Mouse (Mus musculus) adrenal gland, adult 18-20 months (tissue): ENCODE results near the gene C87436. TPM values are rescaled to one million over a fixed set of nuclear protein-coding genes. Genes with fewer than 3 reads are reported as not detected.

Source experiments
- DNase-seq, 2 experiments: peaks; one replicate each; pipeline ENCODE4 v3.0.0; 2021 to 2022; ENCODE audit warnings: low spot score in 2 of 2
- total RNA-seq, 2 experiments: library from RNA; stranded (reverse); gene quantifications; 1 replicate in 1 of 2; 2 replicates in 1 of 2; pipeline ENCODE4 v1.2.3; 2021

C87436 gene
- total RNA-seq, 2 experiments from 2014 or later = 18.1 to 18.6 TPM

DNA sequence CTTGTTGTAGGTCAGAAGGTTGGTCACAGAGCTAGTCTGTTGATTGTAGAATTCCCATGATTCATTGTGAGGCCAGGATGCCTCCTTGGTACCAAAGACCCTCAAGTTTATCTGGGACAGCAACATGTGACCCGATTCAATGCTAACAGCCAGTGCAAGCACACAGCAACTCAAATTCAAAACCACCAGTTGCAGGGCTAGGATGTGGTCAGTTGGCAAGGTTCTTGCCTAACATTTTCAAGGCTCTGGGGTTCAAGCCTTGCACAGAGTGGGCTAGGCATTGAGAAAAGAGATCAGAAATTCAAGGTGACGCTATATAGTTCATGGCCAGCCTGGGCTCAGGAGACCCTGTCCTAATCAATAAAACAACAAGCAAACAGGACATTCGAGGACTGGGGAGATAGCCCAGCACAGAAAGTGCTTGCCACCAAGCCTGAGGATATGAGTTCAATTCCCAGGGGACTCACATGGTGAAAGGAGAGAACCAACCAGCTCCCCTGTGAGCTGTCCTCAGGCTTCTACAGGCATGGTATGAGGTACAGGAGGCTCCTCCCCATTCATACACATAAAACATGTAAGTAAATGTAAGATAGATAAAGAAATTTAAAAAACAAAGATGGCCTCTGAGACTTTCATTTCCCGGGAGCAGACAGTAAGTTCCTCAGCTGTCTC is 71.2 kb downstream of the C87436 start:
- no peak for DNase-seq

DNA sequence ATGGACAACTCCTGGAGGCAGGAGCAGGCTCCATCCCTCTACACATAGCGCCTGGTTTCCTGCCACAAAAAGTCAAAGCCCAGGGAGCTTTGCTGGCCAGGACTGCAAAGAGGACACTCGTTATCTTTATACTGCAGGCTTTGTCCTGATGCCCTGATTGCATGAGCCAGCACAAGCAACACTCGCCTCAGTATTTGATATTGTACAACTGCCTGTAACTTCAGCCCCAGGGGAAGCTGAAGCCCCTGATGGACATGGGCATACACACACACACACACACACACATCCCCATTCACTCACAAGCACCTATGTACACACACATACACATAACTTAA is 71.7 kb downstream of the C87436 start:
- DNase-seq = no peak

DNA sequence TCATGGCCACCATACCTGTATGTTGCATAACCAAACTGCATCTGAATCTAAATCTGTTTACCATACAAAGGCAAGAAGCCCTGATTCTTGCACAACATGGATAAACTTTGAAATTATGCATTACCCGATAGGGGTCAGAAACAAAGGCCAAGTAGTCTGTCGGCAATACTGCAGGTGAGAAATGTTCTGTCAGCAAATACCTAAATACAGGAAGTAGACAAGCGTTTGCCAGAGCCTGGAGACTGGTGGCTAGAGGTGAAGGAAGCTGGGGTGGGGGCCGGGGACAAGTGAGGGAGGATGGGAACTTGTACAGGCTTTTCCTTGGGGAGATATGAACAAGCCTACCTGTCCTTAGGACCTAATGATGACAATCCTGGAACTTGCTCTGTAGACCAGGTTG is 72.8 kb downstream of the C87436 start:
- no peak for DNase-seq

DNA sequence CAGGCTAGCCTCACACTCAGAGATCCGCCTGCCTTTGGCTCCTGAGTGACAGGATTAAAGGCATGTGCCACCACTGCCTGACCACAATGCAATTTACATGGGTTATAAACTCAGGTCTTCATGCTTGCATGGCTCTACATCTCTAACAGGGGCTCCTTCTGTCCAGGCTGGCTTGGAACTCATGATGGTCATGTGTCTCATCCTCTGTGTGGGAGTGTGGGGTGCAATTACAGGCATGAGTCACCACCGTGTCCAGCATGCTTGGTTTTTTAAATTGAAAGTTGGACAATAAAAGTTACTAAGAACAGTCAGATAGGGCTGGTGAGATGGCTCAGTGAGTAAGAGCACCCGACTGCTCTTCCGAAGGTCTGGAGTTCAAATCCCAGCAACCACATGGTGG is 75.1 kb downstream of the C87436 start:
- DNase-seq = no peak

DNA sequence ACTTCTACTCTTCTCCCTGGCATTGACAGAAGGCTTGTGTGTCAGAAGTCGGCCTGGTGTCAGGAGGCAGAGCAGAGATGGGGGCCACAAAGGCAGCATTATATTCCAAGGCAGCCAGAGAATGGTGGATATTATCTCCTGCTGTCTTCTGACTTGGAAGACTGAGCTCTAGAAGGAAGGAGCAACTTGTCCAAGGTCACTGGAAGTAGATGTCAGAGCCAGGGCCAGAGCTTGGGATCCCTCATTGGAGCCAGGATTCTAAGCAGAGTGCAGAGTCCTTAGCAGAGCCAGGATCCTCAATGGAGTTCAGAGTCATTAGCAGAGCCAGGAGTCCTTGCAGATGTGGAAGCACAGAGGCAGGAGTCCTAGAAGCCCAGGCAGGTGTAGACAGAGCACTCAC is 77.8 kb downstream of the C87436 start:
- no peak for DNase-seq

DNA sequence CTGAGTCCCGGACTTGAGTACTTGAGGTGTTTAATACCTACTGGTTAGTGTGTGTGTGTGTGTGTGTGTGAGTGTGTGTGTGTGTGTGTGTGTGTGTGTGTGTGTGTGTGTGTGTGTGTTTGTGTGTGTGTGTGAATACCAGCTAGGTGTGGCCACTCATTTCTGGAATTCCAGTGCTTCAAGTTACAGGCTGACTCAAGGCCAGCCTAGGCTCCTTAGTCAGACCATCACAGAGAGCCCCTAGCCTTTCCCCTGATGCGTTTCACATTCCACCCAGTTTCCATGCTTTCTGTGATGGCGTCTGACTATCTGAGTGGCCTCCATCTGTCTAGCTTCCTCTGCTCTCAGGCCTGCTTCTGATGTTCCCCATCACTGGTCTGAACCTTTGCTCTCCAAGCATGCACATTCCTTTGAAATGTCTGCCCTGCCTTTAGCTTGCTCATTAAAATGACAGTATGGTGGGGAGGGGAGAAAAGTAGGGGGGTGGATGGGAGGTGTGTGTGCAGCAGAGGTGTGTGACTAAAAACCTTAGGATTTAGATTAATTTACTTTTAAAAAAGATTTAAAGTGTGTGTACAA is 81.7 kb downstream of the C87436 start:
- no peak for DNase-seq

DNA sequence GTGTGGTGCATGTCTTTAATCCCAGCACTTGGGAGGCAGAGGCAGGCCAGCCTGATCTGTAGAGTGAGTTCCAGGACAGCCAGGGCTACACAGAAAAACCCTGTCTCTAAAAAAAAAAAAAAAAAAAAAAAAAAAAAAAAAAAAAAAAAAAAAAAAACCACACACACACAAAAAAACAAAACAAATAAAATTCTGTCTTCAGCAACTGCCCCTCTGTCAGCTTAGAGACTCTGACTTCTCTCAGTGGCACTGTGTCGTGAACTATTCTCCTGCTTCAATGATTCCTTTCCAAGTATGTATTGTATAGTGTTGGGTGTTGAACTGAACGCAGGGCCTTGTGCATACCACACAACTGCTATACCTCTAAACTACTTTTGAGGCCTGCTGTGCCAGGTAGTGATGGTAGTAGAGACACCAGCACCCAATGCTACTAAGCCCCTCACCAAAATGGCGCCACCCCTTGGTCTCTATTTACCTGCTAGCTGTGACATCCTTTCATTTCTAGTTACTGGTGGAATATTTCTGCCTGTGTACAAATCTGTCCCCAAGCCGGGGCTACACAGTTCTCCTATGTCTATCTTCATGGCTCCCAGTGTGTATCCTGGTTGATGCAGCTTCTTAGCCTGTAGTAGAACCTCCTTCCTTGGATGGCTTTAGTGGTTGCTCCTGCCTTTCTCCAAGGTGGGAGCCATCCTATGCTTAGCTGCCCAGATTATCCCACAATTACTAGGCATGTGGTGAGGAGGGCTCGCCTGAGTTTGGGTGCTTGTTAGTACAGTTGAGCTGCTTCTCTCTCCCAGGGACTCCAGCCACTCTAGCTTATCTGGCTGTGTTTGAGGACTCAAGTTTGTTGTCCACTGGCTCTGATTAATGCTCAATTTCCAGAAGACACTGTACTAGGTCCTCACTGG is 84.1 kb downstream of the C87436 start:
- no peak for DNase-seq

Other genes starting within 250 kb of the C87436 start
- 10 to 100 TPM in 1 of 2 experiments, 1 to 10 TPM in 1; 5.1 to 14.0 TPM for gene Tgfa, start 243.2 kb upstream of the C87436 start, total RNA-seq
- gene Fam136a, start 72.7 kb upstream of the C87436 start, total RNA-seq = 10 to 100 TPM; 51.0 to 78.9 TPM
- 100 to 1,000 TPM; 115 to 384 TPM for gene Snrpg, start 67.1 kb upstream of the C87436 start, total RNA-seq
- gene Pcyox1, start 41.2 kb upstream of the C87436 start, total RNA-seq = 100 to 1,000 TPM; 114 to 221 TPM
- gene Tia1, start 34.2 kb upstream of the C87436 start, total RNA-seq = 10 to 100 TPM; 40.3 to 56.3 TPM
- 1 to 10 TPM in 1 of 2 experiments, not detected in 1; 2.7 TPM for gene Gm44790, start 11.7 kb upstream of the C87436 start, total RNA-seq
- gene Pcbp1, start 87.9 kb downstream of the C87436 start, total RNA-seq = 100 to 1,000 TPM; 331 to 339 TPM
- under 1 TPM in 1 of 2 experiments, not detected in 1; 0.32 TPM for gene Asprv1, start 189.8 kb downstream of the C87436 start, total RNA-seq
- 1 to 10 TPM; 7.2 to 7.5 TPM for gene Mxd1, start 230.8 kb downstream of the C87436 start, total RNA-seq
- gene Snrnp27, start 246.1 kb downstream of the C87436 start, total RNA-seq = 10 to 100 TPM; 56.5 to 60.9 TPM